Mouse (Mus musculus): Measurements from ENCODE around the gene Nmnat3. TPM values are rescaled to one million over a fixed set of nuclear protein-coding genes. Genes with fewer than 3 reads are reported as not detected.

Nmnat3 gene
- total and polyA plus RNA-seq, 3 experiments = 8.1 to 9.3 (median 9.2) TPM

DNA sequence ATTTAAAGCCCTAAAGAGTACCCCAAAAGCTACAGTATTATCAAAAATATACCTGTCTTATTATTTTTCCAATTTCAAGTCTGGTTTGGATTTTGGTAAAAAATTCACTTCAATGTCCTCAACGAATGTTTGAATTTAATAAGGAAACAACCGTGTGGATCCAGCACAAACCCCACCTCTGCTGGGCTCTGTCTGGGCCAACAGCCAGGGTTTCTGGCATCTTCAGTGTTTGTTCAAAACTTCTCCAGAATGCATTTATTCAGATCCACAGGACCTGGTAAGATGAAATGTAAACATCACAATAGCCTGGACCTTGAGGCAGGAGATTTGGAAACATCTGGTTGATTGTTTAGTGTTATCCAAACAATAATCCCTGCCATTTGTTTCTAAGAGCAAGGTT is 42.0 kb upstream of the Nmnat3 start:
- dilution Hi-C loops (cut with MboI; ENCODE audit: extremely low pct_ligation_motif_present, extremely low pct_unique_long_range_greater_than_20kb, low sequenced_read_pairs) = no loop called here
- in situ Hi-C loops (cut with MboI; ENCODE audit: low pct_ligation_motif_present, low pct_unique_long_range_greater_than_20kb, low sequenced_read_pairs) = no loop called here
- no peak overlapping the region for H3K4me3 ChIP-seq (replicated peaks in 1 of 3; ENCODE audit: low read depth in 2 of 3, low read length in 2 of 3, poor library complexity in 1 of 3)
- no peaks in the 10 kb centered on the region for H3K79me2 ChIP-seq (replicated peaks; ENCODE audit: control insufficient read depth, extremely low read depth, insufficient read depth, poor library complexity, severe bottlenecking)
- no peaks in the 10 kb centered on the region for H3K4me1 ChIP-seq (ENCODE audit: control insufficient read depth in 1 of 2, insufficient read depth in 2 of 2)
- H3K9ac ChIP-seq (ENCODE audit: insufficient read depth, low read depth) = no peak overlapping the region
- H3K27ac ChIP-seq (ENCODE audit: insufficient read depth, low read depth) = no peak overlapping the region
- no peak overlapping the region for H3K4me2 ChIP-seq (ENCODE audit: insufficient read depth, low read depth, poor library complexity, severe bottlenecking)
- no peak for DNase-seq (ENCODE audit: extremely low read depth)
- peaks cover 26% of the 10 kb centered on the region for H3K9me3 ChIP-seq (replicated peaks; ENCODE audit: low read length)
- H3K27me3 ChIP-seq (replicated peaks) = no peaks in the 10 kb centered on the region
- TF ChIP-seq ZKSCAN1 (IDR thresholded peaks at IDR 0.05; ENCODE audit: borderline replicate concordance, low read depth, low read length) (no peak), MAZ (IDR thresholded peaks at IDR 0.05; ENCODE audit: low read depth, low read length) (no peak), ZC3H11A (IDR thresholded peaks at IDR 0.05; ENCODE audit: low read depth, low read length) (no peak), RCOR1 (conservative IDR thresholded peaks at IDR 0.05; ENCODE audit: low read depth, low read length) (no peak), CHD2 (IDR thresholded peaks at IDR 0.05; ENCODE audit: low read length) (no peak), CTCF (conservative IDR thresholded peaks at IDR 0.05 in 1 of 2, IDR thresholded peaks at IDR 0.05 in 1 of 2; ENCODE audit: low read depth in 2 of 2, low read length in 2 of 2) (no peak), ELF1 (IDR thresholded peaks at IDR 0.05; ENCODE audit: low read depth, low read length) (no peak), JUN (IDR thresholded peaks at IDR 0.05; ENCODE audit: insufficient read depth, low read depth, low read length) (no peak), EP300 (IDR thresholded peaks at IDR 0.05; ENCODE audit: low read length) (no peak), CHD1 (IDR thresholded peaks at IDR 0.05; ENCODE audit: low read depth, low read length) (no peak), MEF2A (IDR thresholded peaks at IDR 0.05; ENCODE audit: borderline replicate concordance, low read depth, low read length) (no peak), POLR2AphosphoS2 (IDR thresholded peaks at IDR 0.05; ENCODE audit: low read depth, low read length) (no peak), BHLHE40 (IDR thresholded peaks at IDR 0.05; ENCODE audit: low read depth, low read length) (no peak)
- no peaks in the 10 kb centered on the region for H3K36me3 ChIP-seq (replicated peaks in 1 of 2; ENCODE audit: control insufficient read depth in 1 of 2, insufficient read depth in 1 of 2, low read length in 1 of 2)

DNA sequence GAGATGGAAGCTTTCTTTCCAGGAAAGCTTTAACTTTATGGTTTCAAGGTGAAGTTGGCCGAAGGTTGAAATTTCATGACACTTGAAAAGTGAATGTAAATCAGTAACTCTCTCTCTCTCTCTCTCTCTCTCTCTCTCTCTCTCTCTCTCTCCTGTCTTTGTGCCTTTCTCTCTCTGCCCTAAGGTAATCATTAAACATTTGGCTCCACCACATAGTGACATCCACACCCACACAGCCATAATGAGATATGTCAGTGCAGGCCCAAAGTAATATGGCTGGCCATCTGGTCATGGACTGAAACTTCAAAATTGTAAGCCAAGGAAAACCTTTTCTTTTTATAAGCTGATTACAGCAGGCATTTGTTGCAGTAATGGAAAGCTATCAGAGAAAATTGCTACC is 40.9 kb upstream of the Nmnat3 start:
- no peak for TF ChIP-seq RCOR1 (conservative IDR thresholded peaks at IDR 0.05; ENCODE audit: low read depth, low read length)
- no peak for TF ChIP-seq UBTF (IDR thresholded peaks at IDR 0.05; ENCODE audit: low read depth, low read length)
- no peak for TF ChIP-seq EP300 (IDR thresholded peaks at IDR 0.05; ENCODE audit: low read length)
- TF ChIP-seq ZNF384 (IDR thresholded peaks at IDR 0.05; ENCODE audit: low read depth, low read length) = no peak
- TF ChIP-seq IRF4 (IDR thresholded peaks at IDR 0.05; ENCODE audit: low read depth, low read length) = no peak
- TF ChIP-seq JUND (conservative IDR thresholded peaks at IDR 0.05; ENCODE audit: low read depth, low read length) = no peak
- TF ChIP-seq NELFE (IDR thresholded peaks at IDR 0.05; ENCODE audit: low read depth, low read length) = no peak
- TF ChIP-seq PAX5 (IDR thresholded peaks at IDR 0.05; ENCODE audit: low read length) = no peak
- TF ChIP-seq SIN3A (IDR thresholded peaks at IDR 0.05; ENCODE audit: low read length) = no peak
- no peak for TF ChIP-seq TBP (conservative IDR thresholded peaks at IDR 0.05; ENCODE audit: low read depth, low read length)
- no peak for TF ChIP-seq GABPA (IDR thresholded peaks at IDR 0.05; ENCODE audit: insufficient replicate concordance, low read depth, low read length)
- TF ChIP-seq CHD2 (IDR thresholded peaks at IDR 0.05; ENCODE audit: low read length) = no peak
- no peak for TF ChIP-seq ZKSCAN1 (IDR thresholded peaks at IDR 0.05; ENCODE audit: borderline replicate concordance, low read depth, low read length)
- no peak for TF ChIP-seq CHD1 (IDR thresholded peaks at IDR 0.05; ENCODE audit: low read depth, low read length)
- dilution Hi-C loops (cut with MboI; ENCODE audit: extremely low pct_ligation_motif_present, extremely low pct_unique_long_range_greater_than_20kb, low sequenced_read_pairs) = no loop called here
- no peak overlapping the region for H3K4me2 ChIP-seq (ENCODE audit: insufficient read depth, low read depth, poor library complexity, severe bottlenecking)
- H3K9me3 ChIP-seq (replicated peaks; ENCODE audit: low read length) = peaks cover 23% of the 10 kb centered on the region
- no peak overlapping the region for H3K4me3 ChIP-seq (replicated peaks in 1 of 3; ENCODE audit: low read depth in 2 of 3, low read length in 2 of 3, poor library complexity in 1 of 3)
- in situ Hi-C loops (cut with MboI; ENCODE audit: low pct_ligation_motif_present, low pct_unique_long_range_greater_than_20kb, low sequenced_read_pairs) = no loop called here
- H3K27ac ChIP-seq (ENCODE audit: insufficient read depth, low read depth) = no peak overlapping the region
- H3K9ac ChIP-seq (ENCODE audit: insufficient read depth, low read depth) = no peak overlapping the region
- no peak for DNase-seq (ENCODE audit: extremely low read depth)
- H3K36me3 ChIP-seq (replicated peaks in 1 of 2; ENCODE audit: control insufficient read depth in 1 of 2, insufficient read depth in 1 of 2, low read length in 1 of 2) = no peaks in the 10 kb centered on the region
- H3K27me3 ChIP-seq (replicated peaks) = no peaks in the 10 kb centered on the region
- no peaks in the 10 kb centered on the region for H3K79me2 ChIP-seq (replicated peaks; ENCODE audit: control insufficient read depth, extremely low read depth, insufficient read depth, poor library complexity, severe bottlenecking)
- H3K4me1 ChIP-seq (ENCODE audit: control insufficient read depth in 1 of 2, insufficient read depth in 2 of 2) = no peaks in the 10 kb centered on the region

Measured in CH12.LX (cell line).